Mouse (Mus musculus) myocyte (in vitro differentiated cells): Measurements from ENCODE around the gene Dip2c.

Source experiments
- CEBPB ChIP-seq: IDR thresholded peaks from 2 replicates; pipeline ENCODE4 v1.6.1; 2011; ENCODE audit warnings: mild to moderate bottlenecking, moderate library complexity; ENCODE audit not compliant: poor library complexity, insufficient read depth, severe bottlenecking
- E2F4 ChIP-seq: IDR thresholded peaks from one replicate; pipeline ENCODE4 v1.6.1; 2011; ENCODE audit warnings: mild to moderate bottlenecking, control low read depth, moderate library complexity; ENCODE audit not compliant: insufficient read depth
- MAX ChIP-seq: IDR thresholded peaks from one replicate; pipeline ENCODE4 v1.6.1; 2011; ENCODE audit warnings: low read depth, mild to moderate bottlenecking, control low read depth
- MYOD1 ChIP-seq, 3 experiments: IDR thresholded peaks; one replicate each; pipeline ENCODE4 v1.6.1; 2011; ENCODE audit warnings: control low read depth in 2 of 3, low read depth in 2 of 3, mild to moderate bottlenecking in 2 of 3, moderate library complexity in 1 of 3; ENCODE audit not compliant: insufficient read length in 2 of 3, control insufficient read depth in 1 of 3
- MYOG ChIP-seq, 3 experiments: IDR thresholded peaks; one replicate each; pipeline ENCODE4 v1.6.1; 2011; ENCODE audit warnings: control low read depth in 2 of 3, low read depth in 2 of 3, mild to moderate bottlenecking in 2 of 3; ENCODE audit not compliant: insufficient read length in 2 of 3, control insufficient read depth in 1 of 3, insufficient read depth in 1 of 3
- POLR2A ChIP-seq: IDR thresholded peaks from one replicate; pipeline ENCODE4 v1.6.1; 2011; ENCODE audit warnings: low read depth, mild to moderate bottlenecking, control low read depth, moderate library complexity; ENCODE audit not compliant: insufficient read length
- POLR2AphosphoS2 ChIP-seq: IDR thresholded peaks from one replicate; pipeline ENCODE4 v1.6.1; 2011; ENCODE audit warnings: low read depth, control low read depth; ENCODE audit not compliant: insufficient read length
- REST ChIP-seq: IDR thresholded peaks from one replicate; pipeline ENCODE4 v1.6.1; 2011; ENCODE audit warnings: mild to moderate bottlenecking, control low read depth, moderate library complexity; ENCODE audit not compliant: insufficient read depth, insufficient read length
- SRF ChIP-seq: IDR thresholded peaks from one replicate; pipeline ENCODE4 v1.6.1; 2011; ENCODE audit warnings: low read depth; ENCODE audit not compliant: control insufficient read depth, insufficient read length
- TCF12 ChIP-seq: IDR thresholded peaks from one replicate; pipeline ENCODE4 v1.6.1; 2011; ENCODE audit warnings: mild to moderate bottlenecking, control low read depth; ENCODE audit not compliant: poor library complexity, insufficient read depth, severe bottlenecking
- USF1 ChIP-seq: IDR thresholded peaks from one replicate; pipeline ENCODE4 v1.6.1; 2011; ENCODE audit warnings: low read depth, mild to moderate bottlenecking, control low read depth, moderate library complexity

- TF ChIP-seq REST (no peak), TCF12 (no peak), POLR2A (no peak), SRF (no peak), MYOD1 (IDR thresholded peaks at IDR 0.05; ENCODE audit: control insufficient read depth in 1 of 3, insufficient read length in 2 of 3, low read depth in 2 of 3) (no peak), MAX (no peak), POLR2AphosphoS2 (no peak), E2F4 (no peak), USF1 (no peak), MYOG (IDR thresholded peaks at IDR 0.05; ENCODE audit: control insufficient read depth in 1 of 3, insufficient read depth in 1 of 3, insufficient read length in 2 of 3, low read depth in 2 of 3) (no peak), CEBPB (no peak)
These were observed 56.9 kb downstream of the Dip2c start for GRCm38 (mm10) chr13:9333187-9333586.
